Mouse (Mus musculus): Measurements from ENCODE around the gene Kdelc2.

Gene Kdelc2

DNA sequence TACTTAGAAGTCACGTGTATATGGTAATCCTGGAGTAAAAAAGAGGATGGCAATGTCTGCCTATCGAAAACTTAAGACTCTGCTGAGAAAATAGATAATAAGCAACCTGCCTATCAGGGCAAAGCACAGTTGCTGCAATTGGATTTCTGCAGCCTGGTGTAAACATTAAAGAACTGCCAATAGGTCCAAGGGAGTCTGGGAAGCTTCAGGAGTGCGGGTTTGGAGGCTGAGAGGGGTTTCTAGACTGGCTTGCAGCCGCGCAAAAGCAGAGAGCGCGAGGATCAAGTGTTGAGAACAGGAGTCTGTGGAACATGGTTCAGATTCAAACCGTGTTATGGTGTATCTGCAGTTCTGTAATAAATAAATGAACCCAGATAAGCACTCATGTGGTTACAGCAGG lies 1.0 kb downstream of the Kdelc2 start:
- no peak for DNase-seq (ENCODE audit: low spot score)

DNA sequence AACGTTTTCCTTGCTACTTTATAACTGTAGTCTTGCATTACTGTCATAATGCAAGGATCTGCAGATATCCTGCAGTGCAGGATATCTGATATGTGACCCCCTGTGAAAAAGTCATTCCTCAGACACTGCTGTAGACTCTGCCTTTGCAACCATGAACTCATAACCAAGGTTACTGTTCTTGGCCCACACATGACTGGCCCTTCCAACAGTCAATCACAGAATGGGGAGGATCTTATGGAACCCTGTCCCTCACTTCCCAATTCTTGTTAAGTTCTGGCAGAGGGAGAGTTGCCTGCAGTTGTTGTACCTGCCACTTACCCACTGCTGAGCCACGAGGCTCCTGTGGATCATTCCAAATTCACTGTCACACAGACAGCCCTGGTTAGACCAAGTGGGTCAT lies 3.6 kb downstream of the Kdelc2 start:
- no peak for DNase-seq (ENCODE audit: low spot score)

DNA sequence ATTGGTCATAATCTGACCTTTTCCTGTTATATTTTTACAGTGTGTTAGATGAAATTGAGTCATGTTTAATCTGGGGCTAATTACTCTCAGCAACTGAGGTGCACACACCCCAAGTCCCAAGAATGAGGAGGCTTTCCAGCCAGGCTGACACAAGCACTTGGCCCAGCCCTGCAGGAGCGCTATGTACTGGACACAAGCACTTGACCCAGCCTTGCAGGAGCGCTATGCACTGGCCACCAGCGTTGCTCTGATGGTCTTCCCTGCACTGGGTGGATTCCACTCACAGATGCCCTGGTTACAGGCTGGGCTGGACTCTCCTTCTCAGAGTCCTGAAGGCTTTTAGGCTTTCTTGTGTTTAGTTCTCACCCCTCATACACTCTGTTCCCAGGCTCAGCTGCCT lies 5.3 kb downstream of the Kdelc2 start:
- DNase-seq (ENCODE audit: low spot score) = no peak

DNA sequence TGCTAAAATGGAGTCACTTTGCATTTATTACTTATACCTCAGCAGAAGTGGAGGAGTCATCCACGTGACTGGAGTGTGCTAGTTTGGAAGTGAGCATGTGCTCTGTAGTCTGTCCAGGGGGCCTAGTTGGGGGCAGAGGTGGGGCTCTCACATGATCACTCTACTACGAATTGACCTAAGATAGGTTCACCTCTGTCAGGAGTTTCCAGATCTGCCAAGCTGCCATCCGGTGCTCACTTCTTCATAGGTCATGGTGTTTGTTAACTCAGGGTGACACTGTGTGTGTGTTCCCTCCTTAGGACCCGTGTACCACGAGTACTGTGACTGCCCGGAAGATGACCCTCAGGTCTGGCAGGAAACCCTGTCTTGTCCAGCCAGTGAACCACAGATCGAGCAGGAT lies 6.3 kb downstream of the Kdelc2 start:
- no peak for DNase-seq (ENCODE audit: low spot score)

DNA sequence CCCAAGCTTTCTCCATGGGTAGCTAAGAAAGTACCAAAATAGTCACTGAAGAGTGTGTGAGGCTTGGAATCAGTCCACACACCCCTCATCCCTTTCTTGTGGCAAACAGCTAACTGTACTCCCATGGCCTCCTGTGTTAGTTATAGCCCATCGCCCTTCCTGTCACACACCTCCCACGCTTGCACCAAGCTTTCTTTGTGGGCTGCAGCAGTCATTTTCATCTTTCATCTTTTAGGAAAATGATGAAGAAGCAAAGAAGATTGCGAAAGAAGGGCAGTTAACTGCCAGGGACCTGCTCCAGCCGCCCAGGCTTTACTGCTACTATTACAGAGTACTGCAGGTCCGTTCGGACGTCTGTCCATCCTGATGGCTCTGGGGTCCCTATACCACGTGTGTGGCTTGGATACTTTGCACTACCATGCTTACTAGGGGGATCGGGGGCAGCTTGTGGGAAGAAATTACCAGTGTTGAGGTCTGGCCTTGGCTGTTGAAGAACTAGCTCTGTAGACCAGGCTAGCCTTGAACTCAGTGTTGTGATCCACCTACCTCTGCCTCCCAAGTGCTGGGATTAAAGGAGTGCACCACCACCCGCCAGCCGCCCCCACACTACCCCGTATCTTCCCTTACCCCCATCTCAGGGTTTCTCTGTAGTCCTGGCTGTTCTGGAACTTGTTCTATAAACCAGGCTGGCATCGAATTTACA lies 14.0 kb downstream of the Kdelc2 start:
- no peak for DNase-seq (ENCODE audit: low spot score)

DNA sequence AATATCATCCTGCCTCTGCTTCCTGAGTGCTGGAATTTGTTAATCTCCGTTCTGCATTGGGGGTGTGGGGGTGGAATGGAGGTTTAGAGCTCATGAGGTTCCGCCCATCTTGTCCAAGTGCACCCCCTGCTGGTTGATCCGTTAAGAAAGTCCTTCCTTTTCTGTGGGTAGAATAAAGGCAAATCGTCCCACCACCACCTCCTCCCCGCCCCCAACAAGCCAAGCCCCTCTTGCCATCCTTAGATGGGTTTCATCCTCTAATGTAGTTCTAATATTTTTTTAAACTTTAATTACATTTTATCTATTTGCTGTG lies 14.5 kb downstream of the Kdelc2 start:
- DNase-seq (ENCODE audit: low spot score) = no peak

DNA sequence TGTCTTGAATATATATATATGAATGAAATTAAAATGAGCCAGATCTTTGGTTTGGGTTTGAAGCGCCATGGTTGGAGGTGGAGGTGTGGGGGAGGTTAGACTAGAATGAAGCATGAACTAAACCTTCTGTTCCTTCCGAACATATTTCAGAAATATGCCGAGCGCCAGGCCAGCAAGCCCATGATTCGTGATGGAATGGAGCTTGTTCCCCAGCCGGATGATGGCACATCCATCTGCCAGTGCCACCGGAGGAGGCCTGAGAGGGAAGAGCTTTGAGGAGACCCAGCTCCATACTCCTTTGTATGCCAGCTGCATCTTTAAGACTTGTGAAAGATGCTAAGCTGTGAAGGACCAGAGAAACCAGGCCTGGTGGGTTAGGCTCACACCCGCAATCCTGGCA lies 15.7 kb downstream of the Kdelc2 start:
- no peak for DNase-seq (ENCODE audit: low spot score)

DNA sequence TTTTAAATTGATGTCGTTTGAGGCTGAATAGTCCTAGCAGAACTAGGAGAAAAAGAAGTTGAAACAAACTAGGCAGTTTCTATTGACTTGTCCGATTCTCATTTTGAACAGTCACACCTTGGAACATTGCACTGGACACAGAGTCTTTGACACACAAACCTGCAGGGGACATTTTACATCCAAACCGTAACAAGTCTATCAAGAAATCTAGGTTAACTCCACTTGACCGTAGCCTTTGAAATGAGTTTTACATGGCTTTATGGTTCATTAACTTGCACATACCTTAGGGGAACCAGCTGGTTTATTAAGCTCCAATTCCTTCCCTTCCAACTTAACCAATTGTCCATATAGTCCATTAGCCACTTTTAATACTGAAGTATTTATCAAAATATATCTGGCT lies 16.9 kb downstream of the Kdelc2 start:
- DNase-seq (ENCODE audit: low spot score) = no peak

DNA sequence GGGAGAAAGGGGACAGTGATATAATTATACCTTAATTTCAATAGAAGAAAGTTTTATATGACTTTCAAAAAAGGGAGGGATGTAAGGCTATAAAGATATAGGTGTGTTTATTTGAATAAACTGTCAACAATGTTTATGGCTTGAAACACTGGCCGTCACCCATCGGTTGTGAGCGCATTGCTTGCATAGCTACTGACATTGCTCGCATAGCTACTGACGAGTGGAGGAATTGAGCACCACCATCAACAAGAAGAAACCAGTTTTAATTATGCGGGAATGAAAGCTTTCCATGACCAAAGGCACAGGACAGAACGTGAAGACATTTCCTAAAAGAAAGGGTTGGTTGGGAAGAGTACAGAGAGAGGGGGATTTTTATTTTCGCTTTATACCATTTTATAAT lies 17.3 kb downstream of the Kdelc2 start:
- DNase-seq (ENCODE audit: low spot score) = no peak

DNA sequence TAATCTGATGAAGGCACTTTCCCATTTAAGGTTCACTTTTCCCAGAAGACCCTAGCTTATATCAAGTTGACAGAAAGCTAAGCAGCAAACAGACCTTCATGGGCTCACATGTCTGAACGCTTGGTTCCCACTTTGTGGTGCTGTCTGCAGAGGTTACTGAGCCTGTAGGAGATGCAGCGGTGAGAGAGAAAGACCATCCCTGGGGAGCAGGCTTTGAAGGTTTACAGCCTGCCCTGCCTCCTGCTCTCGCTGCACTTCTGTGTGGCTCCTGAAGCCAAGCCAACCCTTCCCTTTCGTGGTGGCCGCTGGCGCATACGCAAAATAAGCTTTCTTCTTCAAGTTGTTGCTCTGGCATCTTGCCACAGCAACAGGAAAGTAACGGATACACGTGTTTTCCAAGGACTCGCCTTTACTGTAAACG lies 18.5 kb downstream of the Kdelc2 start, which contains the start of gene 4930550C14Rik:
4930550C14Rik (plus strand) TSS at position 35 of the 421 bp plus-strand sequence.
- DNase-seq (ENCODE audit: low spot score) = peak; percentile 49

DNA sequence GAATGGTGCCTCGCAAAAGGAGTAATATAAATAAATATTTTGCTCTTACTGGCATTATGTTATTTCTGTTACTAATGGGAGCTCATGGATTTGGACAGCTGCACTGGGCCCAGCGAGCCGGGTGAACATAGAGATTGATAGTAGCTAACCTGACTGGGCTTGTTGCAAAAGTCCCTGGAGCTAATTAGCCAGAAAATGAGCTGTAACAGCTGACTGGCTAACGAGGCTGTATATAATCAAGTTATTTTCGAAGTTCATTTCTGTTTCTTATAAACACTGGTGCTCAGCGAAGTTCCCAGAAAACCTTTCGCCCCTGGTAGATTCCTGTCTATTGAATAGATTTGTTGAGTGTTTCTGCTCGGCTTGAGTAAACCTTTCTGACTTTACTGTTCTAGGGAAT lies 19.2 kb downstream of the Kdelc2 start:
- no peak for DNase-seq (ENCODE audit: low spot score)

DNA sequence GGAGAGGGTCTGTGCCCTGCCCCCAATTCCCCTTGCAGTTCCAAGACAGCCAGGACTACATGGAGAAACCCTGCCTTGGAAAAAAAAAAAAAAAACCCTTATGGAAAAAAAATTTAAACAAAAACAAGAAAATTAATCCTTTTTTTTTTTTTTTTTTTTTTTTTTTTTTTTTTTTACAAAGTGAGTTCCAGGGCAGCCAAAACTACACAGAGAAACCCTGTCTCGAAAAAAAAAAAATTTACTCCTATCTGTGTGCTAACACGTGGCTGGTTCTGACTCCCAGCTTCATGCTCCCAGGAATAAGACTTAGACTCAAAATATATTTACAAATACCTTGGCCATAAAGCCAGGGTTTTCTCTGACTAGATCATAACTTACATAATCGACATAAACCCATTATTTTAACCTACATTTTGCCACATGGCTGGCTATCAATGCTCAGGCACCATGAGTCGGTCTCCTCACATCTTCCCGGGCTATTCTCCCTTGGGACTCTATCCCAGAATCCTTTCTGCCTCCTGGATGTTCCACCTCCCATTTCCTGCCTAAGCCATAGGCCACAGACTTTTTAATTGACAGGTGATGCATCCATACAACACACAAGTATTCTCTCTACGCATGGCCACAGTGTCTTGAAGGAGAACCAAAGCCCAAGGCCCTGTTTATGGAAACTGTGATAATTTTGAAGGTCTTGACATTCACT lies 20.4 kb downstream of the Kdelc2 start:
- DNase-seq (ENCODE audit: low spot score) = peak; percentile 63

DNA sequence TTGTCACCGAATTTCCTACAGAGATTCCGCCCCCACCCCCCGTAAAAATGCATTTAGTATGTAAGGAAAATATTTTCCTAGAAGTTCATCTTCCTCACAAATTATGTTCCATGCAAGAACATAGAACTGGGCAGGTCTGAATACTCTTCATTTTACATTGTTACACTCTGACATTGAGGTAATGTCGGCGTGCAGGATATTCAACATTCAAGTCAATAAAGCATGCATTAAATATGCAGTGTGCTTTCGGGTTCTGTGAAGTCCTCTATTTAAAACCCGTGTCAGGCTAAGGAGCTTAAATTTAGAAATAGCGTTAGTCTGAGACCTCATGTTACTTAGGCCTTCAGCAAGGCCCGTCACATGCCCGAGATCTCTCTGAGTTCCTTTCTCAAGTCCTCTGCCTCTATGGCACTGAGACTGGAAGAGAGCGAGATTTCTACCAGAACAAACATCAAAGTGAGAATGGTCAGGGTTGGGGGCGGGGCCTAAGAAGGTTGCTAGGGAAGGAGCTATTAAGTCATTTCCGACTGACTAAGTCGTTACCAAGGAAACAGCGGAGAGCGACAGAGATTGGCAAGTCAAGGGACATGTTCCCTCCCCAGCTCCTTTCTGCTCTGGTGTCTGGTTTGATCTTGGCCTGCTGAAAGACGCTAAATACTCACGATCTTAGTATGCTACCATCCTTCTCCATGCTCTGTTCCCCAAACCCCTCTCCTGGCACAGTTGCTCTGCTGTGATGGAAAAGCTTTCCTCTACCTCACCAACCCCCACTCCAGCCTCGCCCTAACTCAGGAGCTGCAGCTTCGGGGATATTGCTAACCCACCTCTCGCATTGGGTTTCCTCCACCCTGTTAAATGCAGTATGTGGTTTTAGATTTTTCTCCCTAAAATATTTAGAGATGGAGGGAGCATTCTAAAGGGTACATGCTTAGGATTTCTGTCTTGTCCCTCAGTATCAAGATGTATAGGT lies 21.2 kb downstream of the Kdelc2 start:
- DNase-seq (ENCODE audit: low spot score) = peak; percentile 82

DNA sequence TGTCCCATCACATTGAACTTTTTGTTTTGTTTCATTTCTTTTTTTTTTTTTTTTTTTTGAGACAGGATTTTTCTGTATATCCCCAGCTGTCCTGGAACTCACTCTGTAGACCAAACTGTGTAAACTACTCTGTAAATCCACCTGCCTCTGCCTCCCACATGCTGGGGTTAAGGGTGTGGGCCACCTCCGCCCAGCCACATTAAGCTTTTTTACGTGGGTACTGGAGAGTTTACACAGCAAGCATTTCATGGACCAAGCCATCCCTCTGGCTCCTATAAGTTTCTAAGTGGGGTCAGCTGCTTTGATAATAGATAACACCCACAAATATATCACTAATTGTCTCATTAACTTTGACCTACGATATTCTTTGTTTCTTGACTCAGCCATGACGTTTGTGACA lies 24.7 kb downstream of the Kdelc2 start:
- DNase-seq (ENCODE audit: low spot score) = no peak

DNA sequence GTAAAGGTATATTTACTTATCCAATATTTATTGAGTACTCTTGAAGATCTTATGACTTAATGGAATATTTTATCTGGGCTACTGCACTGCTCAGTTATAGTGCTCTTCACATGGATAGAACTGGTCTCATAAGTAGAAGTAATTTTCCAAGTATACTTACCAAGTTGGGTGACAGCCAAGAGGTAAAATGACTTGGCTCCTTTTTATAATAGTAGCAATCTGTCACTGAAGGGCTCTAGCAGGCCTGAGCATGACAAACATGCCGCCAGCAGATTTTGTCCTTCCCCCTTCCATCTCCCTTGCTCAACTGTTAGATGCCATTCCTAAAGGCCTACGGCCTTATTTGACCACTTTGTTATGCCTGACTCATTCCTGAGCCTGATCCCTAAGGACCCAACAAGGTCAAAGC lies 25.1 kb downstream of the Kdelc2 start:
- DNase-seq (ENCODE audit: low spot score) = no peak

DNA sequence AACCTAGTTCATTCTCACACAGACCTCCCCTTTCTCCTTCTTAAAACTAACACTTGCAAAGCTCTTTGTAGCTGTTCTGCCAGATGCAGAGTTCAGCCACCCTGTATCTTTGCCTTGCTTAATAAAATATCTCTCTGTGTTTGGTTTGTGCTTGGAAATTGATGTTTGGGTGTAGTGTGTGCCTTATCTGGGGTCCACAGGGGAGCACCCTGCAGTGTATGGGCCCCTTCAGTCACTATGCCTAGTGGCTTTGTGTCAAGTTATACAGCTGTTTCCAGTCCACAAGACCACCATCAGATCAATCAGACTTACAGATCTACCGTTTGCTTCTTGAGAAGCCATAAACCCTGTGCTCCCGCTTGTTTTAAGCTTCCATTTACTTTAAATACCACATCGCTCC lies 25.6 kb downstream of the Kdelc2 start:
- no peak for DNase-seq (ENCODE audit: low spot score)

DNA sequence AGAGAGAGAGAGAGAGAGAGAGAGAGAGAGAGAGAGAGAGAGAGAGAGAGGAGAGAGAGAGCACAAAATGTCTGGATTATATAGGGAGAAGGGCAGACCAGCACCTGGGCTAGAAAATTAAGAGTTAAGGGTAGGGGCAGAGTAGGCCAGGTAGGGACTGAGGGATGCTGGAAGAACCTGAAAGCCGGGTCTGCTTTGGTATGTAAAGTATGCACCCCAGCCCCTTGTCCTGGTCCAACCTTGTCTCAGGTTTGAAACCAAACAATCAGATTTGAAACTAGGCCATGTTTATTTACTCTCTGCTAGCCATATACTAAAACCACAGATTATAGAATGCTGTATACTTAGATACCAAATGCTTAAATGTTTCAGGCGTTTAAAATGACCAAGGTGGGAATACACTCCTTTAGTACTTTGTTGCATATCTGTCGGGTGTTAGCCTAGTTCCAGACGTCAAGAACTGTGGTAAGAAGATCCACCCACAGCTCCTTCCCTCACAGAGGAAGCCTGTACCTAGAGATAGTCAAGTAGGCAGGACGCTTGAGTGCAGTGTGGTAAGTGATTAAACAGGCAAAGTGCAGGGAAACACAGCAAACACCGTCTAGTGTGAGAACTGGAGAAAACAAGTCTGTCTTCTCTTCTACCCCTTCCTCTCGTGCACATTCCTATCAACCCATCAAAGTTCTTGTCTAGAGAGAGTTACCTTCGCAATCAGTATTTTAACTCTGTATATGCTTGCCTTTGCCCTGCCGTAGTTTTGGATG lies 38.5 kb downstream of the Kdelc2 start:
- no peak for DNase-seq (ENCODE audit: low spot score)

DNA sequence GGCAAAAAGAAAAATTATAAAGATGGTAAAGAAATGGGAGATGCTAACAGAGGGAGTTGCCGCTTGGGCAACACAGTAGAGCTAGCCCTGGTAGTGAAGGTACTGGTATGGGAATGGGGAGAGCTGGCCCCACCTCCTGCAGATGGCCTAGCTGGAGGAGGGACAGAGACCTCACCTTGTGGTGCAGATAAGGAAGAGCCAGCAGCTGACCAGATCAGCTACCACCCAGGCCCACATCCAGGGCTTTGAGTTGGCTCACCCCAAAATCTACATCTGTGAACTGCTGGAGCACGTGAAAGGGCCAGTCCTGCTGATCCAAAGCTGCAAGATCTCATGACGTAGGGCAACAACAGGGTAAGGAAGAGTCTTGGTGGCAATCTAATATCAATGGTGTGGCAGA lies 42.9 kb downstream of the Kdelc2 start:
- no peak for DNase-seq (ENCODE audit: low spot score)

DNA sequence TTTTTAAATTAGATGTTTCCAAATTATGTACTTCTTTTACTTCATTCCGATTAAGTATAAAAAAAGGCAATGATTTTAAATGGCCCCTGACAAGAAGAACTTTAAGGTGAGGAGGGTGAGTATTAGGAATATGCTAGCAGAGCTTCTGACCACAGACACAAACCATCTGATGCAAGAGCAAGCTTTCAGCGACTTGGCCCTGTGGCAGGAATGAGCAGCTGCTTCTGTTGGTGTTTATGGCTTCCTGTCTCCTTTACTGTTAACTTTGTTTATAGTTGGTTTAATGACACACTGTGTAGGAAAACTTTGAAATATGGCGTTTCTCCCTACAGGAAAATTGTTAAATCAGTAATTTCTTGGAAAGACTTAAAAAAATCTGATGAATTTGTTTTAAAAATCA lies 43.8 kb downstream of the Kdelc2 start:
- DNase-seq (ENCODE audit: low spot score) = no peak

DNA sequence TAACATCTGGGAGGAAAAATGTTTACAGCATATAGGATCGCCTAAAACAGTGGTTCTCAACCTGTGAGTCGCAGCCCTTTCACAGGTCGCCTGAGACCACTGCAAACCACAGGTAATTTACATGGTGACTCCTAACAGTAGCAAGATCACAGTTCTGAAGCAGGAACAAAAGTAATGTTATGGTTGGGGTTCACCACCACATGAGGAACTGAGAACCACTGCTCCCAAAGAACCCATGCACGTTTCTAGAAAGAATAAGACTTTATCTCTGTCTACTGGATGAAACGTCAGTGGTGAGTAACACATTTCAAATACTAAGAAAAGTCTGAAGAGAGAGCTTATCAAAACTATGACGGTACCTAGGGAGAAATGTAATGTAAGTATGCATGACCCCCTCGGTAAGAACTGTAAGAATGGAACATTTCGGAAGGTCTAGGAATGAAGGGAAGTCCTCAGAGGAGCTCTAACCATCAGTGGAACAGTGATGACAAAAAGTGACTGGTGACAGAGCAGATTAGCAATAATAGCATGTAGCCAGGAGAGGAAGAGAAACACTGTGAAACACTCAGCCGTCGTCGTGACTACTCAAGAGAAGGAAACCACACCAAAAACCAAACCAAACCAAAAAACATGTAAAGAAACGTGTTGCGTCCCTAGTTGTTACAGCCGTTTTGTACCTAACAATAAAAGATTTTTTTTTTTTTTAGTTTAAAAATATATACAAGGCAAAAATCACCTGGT lies 52.2 kb downstream of the Kdelc2 start:
- DNase-seq (ENCODE audit: low spot score) = no peak

DNA sequence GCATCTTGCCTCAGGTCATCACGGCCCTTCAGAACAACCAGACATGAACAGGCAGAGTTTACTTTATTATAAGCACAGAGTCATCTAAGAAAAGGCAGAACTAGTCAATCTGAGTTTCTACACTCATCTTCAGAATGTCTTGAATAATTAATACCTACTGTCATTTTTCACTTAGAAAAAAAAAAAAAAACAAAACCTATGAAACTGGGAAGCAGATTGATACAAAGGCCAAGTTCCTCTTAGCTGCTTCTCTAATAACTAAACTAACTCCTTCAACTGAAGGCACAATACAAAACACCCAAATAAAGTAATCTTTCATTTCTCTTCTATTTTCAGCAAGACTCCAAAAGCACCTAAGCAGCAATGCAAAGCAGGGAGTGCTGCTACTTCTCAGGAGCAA lies 66.8 kb downstream of the Kdelc2 start:
- DNase-seq (ENCODE audit: low spot score) = no peak
